8 mouse cellular contexts compared by ENCODE assay signal in genomic region chr4:42902174-42902573, GRCm38 (mm10). TPM values are rescaled to one million over a fixed set of nuclear protein-coding genes. Genes with fewer than 3 reads are reported as not detected.
A peak's percentile ranks its signal among the peaks of the same experiment; 100 is the strongest.
DNase-seq lines count a peak whose midpoint lies in the region; TF ChIP-seq lines count a peak whose summit lies in the region.

No protein-coding gene starts in this region.

- peaks cover 5% of the 10 kb centered on the region; the same call in 1 of the 2 replicates for H3K4me1 ChIP-seq in testis, adult 2 months (ENCODE audit: control insufficient read depth, insufficient read depth, low read length)

- H3K36me3 ChIP-seq in testis, adult 2 months (ENCODE audit: control insufficient read depth, insufficient read depth, low read length): no peaks in the 10 kb centered on the region

- no peak overlapping the region for H3K4me3 ChIP-seq in testis, adult 2 months (ENCODE audit: control insufficient read depth, low read depth, low read length)

- H3K27ac ChIP-seq in testis, adult 2 months (ENCODE audit: control insufficient read depth, insufficient read depth, low read depth, low read length): no peak overlapping the region

- TF ChIP-seq CTCF in testis, adult 2 months (IDR thresholded peaks at IDR 0.05; ENCODE audit: control insufficient read depth, insufficient read depth, insufficient replicate concordance, low read depth, low read length): peak; percentile 88; the same call in 1 of the 2 replicates

- DNase-seq in gastrocnemius, postnatal 10 days: peak; percentile 40
- DNase-seq in gastrocnemius, adult 8-10 months (ENCODE audit: low spot score in 2 of 2): no peak
- DNase-seq in right cerebral cortex, postnatal 4 days: peak; percentile 51
- DNase-seq in right cerebral cortex, postnatal 25 days: no peak
- peak; percentile 8 for DNase-seq in forelimb bud, embryonic 11.5 days (ENCODE audit: low read depth, low spot score)
- no peak for DNase-seq in gastrocnemius, postnatal 4 days (ENCODE audit: low spot score in 2 of 2)
- no peak for DNase-seq in kidney, adult 18-20 months

- no peaks in the 10 kb centered on the region for H3K27me3 ChIP-seq in testis, adult 2 months (ENCODE audit: control insufficient read depth, insufficient read depth, low read length)

- TF ChIP-seq POLR2A in testis, adult 2 months (IDR thresholded peaks at IDR 0.05; ENCODE audit: control insufficient read depth, low read depth, low read length): no peak

RNA-seq across cellular contexts. Expression of gene Phf24, which starts 14.3 kb away (rescaled TPM):
- total RNA-seq in gastrocnemius, postnatal 10 days (2021): 1 to 10 TPM in 1 of 2 experiments, under 1 TPM in 1; 0.78 to 1.3 TPM
- under 1 TPM; 0.27 to 0.67 (median 0.50) TPM for total RNA-seq in gastrocnemius, adult 8-10 months (2022)
- polyA plus RNA-seq in testis, adult 2 months (2012; rRNA removed): 1.3 and 1.7 TPM in 2 replicates
- 1 to 10 TPM; 1.1 to 1.5 TPM for total RNA-seq in gastrocnemius, postnatal 4 days (2021)

RNA-seq across cellular contexts. Expression of gene Fam205c, which starts 28.1 kb away (rescaled TPM):
- total RNA-seq in gastrocnemius, postnatal 10 days (2021): under 1 TPM; 0.38 to 0.63 TPM
- under 1 TPM; 0.53 to 0.75 (median 0.56) TPM for total RNA-seq in gastrocnemius, adult 8-10 months (2022)
- 209 and 240 TPM in 2 replicates for polyA plus RNA-seq in testis, adult 2 months (2012; rRNA removed)
- not detected for total RNA-seq in gastrocnemius, postnatal 4 days (2021)

RNA-seq across cellular contexts. Expression of gene Gm12394, which starts 45.6 kb away (rescaled TPM):
- not detected for total RNA-seq in gastrocnemius, postnatal 10 days (2021)
- not detected for total RNA-seq in gastrocnemius, adult 8-10 months (2022)
- 0.07 and 0.20 TPM in 2 replicates for polyA plus RNA-seq in testis, adult 2 months (2012; rRNA removed)
- under 1 TPM in 1 of 2 experiments, not detected in 1; 0.10 TPM for total RNA-seq in gastrocnemius, postnatal 4 days (2021)

RNA-seq across cellular contexts. Expression of gene Dnajb5, which starts 47.4 kb away (rescaled TPM):
- total RNA-seq in gastrocnemius, postnatal 10 days (2021): 100 to 1,000 TPM; 114 to 122 TPM
- 100 to 1,000 TPM; 203 to 225 (median 211) TPM for total RNA-seq in gastrocnemius, adult 8-10 months (2022)
- 7.6 and 8.2 TPM in 2 replicates for polyA plus RNA-seq in testis, adult 2 months (2012; rRNA removed)
- total RNA-seq in gastrocnemius, postnatal 4 days (2021): 10 to 100 TPM; 60.1 to 79.0 TPM

RNA-seq across cellular contexts. Expression of gene Fam205a1, which starts 48.5 kb away (rescaled TPM):
- not detected for total RNA-seq in gastrocnemius, postnatal 10 days (2021)
- not detected for total RNA-seq in gastrocnemius, adult 8-10 months (2022)
- polyA plus RNA-seq in testis, adult 2 months (2012; rRNA removed): 18.8 and 19.9 TPM in 2 replicates
- total RNA-seq in gastrocnemius, postnatal 4 days (2021): under 1 TPM in 1 of 2 experiments, not detected in 1; 0.07 TPM

Comparison
In these comparisons a context has a peak if more than half of its experiments do, and no peak if none do; other contexts are left out.
1. DNase-seq: peak in gastrocnemius, postnatal 10 days (single experiment), right cerebral cortex, postnatal 4 days (single experiment) and forelimb bud, embryonic 11.5 days (single experiment); none in gastrocnemius, adult 8-10 months (0 of 2), right cerebral cortex, postnatal 25 days (single experiment), gastrocnemius, postnatal 4 days (0 of 2) and kidney, adult 18-20 months (single experiment).